Mouse (Mus musculus) ovary, adult 18-20 months (tissue): ENCODE results near the gene Cds1.

Experiments
- DNase-seq: peaks from one replicate; pipeline ENCODE4 v3.0.0; 2022; ENCODE audit warnings: low spot score, mixed read lengths

Cds1 gene

DNA sequence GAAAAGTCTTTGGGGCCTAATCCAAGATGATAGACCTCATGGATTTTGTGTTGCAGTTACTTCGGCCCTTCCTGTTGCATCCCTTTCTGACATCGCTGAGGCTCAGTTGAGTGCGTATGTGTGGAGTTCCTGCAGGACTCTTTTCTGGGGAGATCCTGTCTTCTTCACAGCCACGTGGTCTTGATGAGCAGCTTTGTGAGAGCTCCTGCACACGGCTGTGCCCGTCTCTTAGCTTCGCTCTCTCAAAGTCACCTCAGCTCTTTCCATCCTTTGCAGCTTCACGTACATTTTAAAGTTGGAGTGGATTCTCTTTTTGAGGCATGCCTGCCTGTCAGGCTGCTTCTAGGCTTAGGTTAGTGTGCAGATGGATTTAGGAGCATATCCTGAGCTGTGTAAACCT is 11.6 kb downstream of the Cds1 start:
- no peak for DNase-seq

DNA sequence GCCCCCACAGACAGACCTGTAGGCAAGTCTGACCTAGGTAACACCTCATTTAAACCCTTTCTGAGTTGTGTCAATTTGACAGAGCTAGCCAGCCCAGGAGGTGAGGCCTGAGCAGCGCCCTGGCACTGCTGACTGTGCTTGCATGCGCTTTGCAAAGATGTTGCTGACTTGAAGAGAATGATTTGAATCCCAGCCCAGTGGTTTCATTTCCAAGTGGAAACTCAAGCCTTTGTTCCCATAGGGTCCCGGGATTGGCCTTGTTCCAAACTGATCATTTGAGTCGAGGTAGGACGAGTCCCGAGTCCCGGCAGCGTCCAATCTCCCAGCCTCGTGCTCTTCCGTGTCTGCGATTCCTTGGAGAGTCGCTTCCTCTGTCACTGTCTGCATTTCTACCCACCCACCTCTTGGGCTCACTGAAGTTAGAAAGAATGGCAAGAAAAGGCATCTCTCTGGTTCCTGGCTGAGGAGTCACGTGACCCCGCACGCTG is 14.5 kb downstream of the Cds1 start:
- no peak for DNase-seq

DNA sequence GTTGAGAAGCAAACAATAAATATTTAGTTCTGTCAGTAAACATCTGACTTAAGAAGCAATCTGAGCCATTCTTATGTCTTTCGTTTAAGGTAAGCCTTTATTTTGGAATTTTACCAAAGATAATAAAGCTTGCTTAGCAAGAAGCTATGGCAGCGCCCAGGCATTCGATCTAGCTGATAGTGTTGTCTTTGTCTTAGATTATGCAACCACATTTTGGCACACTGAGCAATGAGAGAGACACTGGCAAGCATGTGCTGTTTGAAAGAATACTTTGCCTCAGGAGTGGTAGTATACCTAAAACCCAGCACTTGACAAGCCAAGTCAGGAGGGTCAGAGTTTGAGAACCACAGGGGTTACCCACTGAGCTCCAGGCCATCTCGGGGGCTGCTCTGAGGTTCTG is 16.0 kb downstream of the Cds1 start:
- DNase-seq = no peak

DNA sequence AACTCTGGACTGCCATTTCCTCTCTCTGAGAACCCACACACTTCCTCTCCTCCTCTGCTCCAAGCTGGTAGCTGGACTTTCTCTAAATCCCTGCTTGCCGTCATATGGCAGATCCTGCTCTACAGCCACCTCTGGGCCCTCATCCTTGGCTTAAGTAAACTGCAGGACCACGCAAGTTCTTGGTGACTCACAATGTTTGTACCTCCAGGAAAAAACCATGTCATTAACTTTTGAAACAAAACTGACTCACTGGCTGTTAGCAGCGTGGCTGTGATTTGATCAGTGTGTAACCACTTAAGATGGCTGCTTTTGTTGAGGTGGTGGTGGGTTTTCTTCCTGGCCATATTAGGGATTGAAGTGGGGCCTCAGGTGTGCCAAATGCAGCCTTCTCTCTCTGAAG is 19.4 kb downstream of the Cds1 start:
- DNase-seq = no peak

DNA sequence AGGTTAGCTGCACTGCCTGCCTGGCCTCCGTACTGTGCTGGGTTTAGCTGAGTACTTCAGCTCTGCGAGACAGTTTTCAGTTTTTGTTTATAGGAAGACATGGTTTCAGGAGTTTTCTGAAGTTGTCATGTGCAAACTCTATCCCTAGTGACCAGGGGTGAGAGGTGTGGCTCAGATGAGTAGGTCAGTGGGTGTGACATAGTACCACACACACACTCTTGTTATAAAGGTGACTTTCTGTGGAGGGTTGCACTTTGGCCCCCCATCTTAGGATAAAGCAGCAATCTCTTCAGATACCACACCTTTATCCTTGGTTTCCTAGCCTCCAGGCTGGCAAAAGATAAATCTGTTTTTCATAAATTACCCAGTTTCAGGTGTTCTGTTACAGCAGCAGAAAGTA is 19.9 kb downstream of the Cds1 start:
- DNase-seq = no peak

DNA sequence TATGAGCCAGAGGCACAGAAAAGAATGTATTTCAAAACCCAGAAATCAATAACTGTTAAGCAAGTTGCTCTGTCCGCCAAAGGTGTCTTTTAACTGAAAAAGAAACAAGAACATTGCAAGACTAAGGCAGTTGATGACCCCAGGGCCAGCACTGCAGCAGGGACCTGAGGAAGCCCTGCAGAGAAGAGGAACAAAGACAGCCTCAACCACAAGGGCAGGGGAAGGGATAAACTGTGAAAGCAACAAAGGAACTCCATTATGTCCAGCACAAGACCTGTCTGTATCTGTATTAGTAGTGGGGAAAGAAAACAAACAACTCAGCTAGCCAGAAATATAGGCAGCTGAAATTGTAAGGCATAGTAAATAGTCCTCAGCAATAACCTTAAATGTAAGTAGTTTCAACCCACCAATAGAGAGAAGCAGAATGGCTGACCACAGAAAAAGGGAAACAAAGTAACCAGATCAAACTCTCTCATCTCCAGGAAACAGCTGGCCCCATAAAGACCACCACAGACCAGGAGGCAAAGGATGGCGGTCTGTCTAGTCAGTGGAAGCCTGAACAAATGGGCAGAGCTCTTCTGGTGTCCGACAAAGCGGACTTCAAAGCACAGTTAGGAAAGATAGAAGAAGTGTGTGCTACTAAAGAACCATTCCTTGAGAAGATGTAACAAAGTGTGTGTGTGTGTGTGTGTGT is 21.1 kb downstream of the Cds1 start:
- no peak for DNase-seq

DNA sequence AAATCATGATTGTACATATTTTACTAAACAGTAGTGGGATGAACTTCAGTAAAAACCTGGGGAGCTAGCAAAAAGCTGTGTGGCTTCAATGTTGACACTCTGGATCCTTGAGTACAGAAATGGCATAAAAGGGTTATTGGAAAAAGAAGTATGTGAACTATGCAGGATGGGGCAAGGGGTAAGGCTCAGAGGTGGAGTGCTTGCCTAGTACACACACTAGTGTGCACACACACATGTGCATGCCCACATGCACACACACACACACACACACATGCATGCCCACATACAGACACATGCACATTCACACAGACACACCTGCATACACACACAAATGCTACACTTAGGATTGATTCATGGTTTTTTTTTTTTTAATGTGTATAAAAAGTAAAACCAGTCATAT is 24.8 kb downstream of the Cds1 start:
- DNase-seq = no peak

DNA sequence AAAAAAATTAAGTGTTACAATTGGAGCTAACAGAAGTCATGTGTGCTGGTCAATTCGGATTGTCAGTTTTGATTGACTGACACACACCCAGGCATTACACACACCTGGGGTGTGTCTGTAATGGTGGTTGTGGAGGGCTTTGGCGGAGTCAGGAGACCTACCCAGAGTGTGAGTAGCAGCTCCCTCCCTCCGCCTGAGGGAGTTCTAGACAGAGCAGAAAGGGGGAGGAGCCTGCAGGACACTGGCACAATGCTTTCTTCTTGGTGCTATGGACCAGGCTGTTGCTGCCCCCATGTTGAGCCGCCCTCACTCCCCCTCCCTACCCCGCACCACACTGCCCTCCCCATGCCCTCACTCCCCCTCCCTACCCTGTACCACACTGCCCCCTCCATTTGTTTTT is 25.6 kb downstream of the Cds1 start:
- DNase-seq = no peak

DNA sequence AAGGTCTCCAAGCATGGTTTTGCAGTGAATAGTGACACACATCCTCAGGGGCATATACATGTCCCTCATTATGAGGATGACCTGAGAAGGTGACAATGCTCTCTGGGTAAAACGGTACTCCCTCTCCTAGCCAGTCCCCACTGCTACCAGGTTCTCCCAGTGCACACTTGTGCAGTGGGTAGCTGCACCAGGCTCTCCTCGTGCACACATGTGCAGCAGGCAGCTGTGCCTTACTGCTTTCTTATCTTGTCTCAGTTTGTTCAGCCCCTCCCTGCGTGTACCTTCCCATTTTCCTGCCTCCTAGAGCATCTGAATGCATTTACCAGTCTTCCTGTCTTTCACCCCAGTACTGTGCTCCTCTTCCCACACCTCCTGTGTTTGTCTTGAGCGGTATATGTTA is 27.7 kb downstream of the Cds1 start:
- no peak for DNase-seq

DNA sequence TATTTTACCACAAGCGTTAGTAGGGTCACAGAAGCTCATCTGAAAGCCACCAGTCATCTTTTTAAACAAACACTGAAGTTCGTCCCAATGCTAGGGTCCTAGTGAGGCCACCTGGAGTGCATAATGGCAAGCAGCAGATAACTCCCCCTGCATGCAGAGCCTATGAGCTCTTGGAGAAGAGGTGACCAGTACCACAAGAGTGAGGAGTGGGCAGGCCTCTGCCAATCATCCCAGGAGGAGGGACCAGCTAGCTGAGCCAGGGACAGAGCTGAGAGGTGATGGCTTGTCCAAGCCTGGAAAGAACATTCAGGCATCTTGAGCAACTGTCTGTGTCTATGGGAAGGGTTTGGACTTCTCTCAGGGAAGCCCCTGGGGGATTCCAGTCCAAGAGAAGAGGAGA is 37.0 kb downstream of the Cds1 start:
- DNase-seq = no peak

DNA sequence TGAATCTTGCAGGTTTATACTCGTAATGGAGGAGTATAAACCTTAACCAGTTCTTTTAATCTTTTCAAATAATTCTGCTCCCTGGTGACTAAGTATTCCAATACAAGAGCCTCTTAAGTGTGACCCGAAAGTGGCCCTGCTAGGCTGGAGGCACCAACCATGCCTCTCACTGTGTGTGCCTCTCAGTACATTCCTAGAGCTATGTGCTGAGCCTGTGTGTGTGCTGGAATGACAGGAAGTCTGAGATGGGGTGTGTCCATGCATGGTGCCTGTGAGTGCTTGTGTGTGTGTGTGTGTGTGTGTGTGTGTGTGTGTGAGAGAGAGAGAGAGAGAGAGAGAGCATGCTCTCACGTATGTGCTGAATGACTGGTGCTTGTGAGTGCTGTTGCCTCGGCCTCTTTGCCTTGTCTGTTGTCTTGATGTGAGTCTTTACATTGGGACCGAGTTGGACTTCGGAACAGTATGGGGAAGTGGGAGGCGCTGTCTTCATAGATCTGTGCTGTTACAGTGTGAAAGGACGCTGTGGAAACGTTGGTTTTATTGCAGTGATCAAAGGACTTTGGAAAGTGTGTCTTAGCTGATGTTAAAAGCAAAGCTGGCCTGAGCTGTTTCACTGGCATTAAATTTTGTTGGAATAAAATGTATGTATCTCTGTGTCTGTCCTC is 37.6 kb downstream of the Cds1 start:
- DNase-seq = no peak

DNA sequence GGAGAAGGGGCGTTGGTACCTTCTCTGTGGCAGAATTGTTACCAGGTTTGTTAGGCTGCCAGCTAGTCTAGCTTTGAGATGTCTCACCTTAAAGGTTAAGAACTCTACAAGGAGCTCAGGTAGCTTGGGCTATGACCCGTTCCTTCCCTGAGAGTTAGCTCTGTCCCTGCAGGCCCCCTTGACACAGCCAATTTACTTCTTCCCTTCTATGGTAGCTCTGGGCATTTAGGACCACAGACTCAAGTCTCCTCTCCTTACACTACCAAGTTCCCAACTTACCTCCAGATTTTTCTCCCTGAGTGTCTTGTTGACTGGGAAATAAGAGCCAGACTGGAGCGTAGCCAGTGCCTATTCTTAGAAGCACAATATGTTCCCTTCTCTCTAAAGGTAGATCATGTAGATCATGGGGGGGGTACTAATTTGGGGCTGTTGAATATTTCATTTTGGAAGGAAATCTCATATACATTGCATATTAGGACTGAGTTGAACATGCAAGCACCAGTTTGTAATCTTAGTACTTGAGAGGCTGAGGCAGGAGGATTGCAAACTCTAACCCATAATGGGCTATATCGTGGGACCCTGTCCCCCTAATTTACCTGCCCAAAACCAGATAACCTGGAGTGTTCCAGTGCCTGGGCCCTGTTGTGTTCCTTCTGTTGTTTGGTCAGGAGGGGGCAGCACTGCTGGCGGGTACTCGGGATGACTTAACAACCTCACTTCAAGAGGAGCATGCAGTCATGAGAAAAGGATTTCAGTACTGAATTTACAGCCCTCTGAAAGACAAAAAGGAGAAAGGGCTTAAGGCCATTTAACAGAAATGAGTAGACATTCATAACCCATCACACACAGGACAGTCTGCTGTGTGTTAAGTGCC is 46.6 kb downstream of the Cds1 start:
- no peak for DNase-seq

DNA sequence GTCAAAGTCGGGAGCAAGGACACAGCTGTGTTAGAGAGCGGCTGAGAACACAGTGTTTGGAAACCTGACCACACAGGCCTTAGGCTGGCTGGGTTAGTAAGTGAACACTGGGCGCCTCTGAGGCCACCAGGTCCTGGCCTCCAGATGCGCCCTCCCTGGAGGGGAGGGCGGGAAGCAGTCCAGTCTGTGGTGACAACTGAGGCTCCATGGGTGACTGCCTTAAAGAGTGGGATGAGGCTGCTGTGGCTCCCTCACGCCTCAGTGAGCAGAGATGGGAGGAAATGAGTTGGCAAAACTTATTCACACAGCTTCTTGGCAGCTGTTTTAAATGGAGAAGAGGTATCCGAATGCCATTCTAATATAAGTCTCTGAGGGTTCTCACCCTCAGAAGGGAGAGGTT is 51.9 kb downstream of the Cds1 start:
- no peak for DNase-seq

DNA sequence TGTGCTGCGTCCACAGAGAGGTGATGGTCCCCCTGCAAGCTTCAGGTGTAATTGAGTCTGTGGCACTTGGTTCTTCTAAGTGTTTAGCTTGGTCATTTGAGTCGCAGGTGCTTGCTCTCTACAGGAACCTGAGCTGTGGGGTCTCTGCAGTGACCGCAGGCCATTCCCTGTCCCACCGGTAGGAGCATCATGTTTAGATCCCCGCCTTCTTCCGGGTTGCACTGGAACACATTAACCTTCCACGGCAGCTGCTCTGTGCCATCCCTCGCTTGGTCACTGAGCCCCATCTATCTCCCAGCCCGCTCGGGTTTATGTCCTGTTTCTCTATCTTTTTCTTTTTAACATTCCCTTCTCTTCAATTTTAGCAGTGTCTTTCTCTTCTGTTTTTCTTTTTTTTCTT is 54.3 kb downstream of the Cds1 start:
- DNase-seq = no peak

DNA sequence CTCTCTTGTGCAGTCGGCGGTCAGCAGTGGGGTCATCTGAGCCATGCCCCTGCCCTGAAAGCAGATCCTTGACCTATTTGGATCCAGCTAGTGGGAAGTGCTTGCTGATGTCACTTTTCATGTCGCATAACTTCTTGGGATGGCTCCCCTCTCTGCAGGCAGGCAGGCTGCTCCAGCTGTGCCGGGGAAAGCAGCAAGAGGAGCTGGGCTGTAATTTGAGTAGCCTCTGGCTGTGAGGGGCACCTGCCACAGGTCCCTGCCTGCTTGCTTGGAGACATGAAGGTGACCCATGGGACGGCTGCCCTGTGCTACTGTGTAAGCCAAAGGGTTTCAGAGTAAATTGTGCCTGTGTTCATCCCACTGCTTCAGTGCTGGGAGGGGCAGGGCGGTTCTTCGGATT is 54.9 kb downstream of the Cds1 start:
- no peak for DNase-seq

DNA sequence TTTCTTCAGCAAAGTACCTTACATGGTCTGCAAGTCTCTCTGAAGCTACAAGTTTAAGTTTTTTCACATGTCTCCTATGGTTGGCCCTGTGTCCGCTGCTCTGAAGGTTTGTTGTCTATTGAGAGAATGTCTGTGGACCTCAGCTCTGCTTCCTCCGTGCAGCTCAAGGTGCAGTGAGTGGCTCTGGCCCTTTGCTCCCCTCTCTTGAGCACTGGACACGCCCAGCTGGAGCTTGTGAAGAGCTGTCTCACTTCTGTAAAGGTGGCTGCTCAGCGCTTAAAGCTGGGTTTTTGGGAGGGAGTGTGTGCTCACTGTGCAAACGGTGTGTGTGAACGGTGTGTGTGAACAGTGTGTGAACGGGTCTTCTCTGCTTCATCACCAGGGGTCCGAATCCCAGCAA is 56.1 kb downstream of the Cds1 start:
- DNase-seq = no peak

DNA sequence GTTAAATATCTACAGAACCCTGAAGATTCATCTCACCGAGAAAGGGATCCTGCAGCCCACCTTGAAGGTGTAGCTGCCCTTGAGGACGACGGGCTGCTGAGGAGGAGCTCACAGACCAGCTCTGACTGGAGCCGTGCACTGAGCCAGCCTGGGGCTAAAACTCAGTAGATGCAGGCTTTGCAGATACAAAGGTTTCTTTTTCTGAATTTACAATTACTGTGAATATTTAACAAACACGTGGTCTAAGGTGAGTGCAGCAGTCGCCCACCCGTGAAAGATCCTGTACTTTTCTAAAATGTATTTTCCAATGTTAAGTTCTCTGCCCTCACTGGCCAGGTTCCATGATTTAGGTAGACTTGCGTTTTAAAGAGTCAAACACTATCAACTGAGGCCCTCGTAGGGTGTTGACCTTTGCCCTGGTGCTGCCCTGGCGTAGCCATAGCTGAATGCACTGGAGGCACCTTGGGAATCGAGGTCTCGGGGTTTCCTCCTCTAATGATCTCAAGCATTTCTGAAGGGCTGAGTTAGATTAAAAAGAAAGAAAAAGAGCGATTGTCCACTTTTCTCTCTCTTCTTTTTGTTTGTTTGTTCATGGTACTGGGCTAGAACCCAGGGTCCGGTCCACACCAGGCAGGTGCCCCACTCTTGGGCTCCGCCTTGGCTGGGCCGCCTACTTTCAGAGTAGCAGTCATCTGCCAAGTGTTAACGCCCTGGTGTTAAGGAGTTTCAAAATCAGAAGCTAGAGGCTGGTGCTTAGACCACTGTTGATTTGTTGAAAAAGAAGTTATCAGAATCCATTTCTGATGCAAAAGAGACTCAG is 56.8 kb downstream of the Cds1 start:
- DNase-seq = no peak

DNA sequence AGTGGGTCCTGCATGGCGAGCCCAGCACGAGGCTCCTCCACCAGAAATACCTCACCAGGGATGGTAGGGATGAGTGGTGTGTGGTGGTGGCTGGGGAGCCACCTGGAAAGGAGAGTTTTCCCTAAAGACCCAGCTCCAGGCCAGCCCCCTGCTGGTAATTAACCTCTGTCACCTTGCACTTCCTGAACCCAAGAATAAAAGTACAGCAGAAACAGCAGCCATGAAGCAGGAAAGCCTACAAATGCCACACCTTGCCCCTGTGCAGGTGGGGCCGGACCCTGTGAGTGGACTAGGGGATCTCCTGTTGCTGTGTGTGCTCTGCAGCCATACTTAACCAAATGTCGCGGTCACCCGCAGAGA is 57.4 kb downstream of the Cds1 start:
- no peak for DNase-seq

DNA sequence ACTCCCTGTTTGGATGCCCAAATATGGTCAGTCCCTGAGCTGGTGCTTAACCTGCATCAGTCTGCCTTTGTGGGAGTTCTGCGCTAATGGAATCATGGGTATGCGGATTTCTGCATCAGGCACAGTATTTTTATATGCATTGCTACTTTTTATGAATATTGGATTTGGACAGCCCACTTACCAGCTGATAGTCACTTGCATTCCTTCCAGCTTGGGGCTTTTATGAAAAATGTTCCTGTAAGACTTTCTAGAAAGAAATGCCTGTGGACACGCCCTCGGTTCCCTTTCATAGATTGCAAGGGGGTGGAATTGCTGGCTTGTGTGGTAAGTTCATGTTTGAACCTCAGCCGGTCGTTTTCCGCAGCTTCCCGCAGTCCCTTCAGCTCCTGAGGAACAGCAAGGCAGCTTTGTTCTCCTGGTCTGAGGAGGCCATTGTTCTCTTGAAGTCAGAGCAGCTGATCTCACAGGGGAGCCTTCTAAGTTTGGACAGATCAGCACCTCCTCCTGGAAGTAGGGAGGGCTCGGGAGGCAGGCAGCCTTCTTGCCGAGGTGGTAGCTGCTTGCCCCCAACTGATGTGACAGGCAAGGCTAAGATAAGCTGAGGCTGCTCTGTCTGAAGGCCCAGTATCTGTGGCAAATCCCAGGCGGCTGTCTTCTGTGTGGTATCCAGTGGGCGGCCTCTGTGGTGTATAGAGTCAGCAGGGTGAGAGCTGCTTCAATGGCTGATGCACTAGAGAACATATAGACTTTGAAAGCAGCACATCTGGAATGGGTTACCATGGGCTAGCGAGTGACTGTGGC is 60.4 kb downstream of the Cds1 start:
- no peak for DNase-seq

DNA sequence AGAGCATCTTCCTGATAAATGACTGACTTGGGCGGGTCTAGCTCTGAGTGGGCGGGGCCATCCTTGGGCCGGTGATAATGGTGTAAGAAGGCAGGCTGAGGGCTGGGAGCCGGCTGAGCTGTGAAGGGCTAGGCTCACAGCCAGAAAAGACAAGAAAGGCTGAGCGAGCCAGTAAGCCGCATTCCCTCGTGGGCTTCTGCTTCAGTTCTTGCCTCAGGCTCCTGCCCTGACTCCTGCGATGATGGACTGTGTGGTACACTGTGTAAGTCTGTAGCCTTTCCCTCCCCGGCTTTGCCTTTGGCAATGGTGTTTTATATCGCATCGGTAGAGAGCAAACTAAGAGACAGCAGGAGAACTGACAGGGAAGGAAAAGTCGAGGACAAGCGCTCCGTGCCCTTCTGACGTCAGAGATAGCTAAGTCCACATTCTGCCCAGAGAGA is 61.6 kb downstream of the Cds1 start:
- DNase-seq = peak; percentile 68

DNA sequence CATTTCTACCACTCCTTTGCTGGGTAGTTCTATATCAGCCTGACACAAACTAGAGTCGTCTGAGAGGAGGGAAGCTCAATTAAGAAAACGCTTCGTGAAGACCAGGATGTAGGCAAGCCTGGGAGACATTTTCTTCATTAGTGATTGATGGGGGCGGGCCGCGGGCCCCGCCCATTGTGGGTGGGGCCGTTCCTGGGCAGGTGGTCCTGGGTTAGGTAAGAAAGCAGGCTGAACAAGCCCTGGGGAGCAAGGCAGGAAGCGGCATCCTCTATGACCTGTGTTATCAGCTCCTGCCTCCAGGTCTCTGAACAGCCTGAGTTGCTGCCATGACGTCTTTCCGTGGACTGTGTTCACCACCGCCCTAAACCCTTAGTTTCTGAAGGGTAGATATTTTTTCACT is 62.5 kb downstream of the Cds1 start:
- no peak for DNase-seq
